Mouse (Mus musculus) lung, embryonic 15.5 days (tissue): ENCODE results near the gene Slc7a8. TPM values are rescaled to one million over a fixed set of nuclear protein-coding genes. Genes with fewer than 3 reads are reported as not detected.

Experiments used
- ATAC-seq: fragments of 200-750 bp; cut with Nextera tagmentation; 2 replicates; pipeline ENCODE4 v1.8.0; 2017; ENCODE audit warnings: moderate number of reproducible peaks, borderline replicate concordance; ENCODE audit not compliant: low FRiP score, low TSS enrichment; ENCODE audit errors: extremely low read depth
- H3K27ac ChIP-seq: fragments of 300-500 bp; sonication (generic); 2 replicates; pipeline ENCODE4 v1.5.1; 2015; ENCODE audit warnings: moderate library complexity, mild to moderate bottlenecking, inconsistent platforms
- H3K27me3 ChIP-seq: fragments of 300-500 bp; sonication (generic); 2 replicates; pipeline ENCODE4 v1.6.1; 2015; ENCODE audit warnings: inconsistent platforms
- H3K36me3 ChIP-seq: fragments of 300-500 bp; sonication (generic); 2 replicates; pipeline ENCODE4 v1.6.1; 2015; ENCODE audit warnings: inconsistent platforms
- H3K4me1 ChIP-seq: fragments of 300-500 bp; sonication (generic); 2 replicates; pipeline ENCODE4 v1.6.1; 2015; ENCODE audit warnings: inconsistent platforms
- H3K4me2 ChIP-seq: fragments of 300-500 bp; sonication (generic); 2 replicates; pipeline ENCODE4 v1.6.1; 2015; ENCODE audit warnings: inconsistent platforms, mild to moderate bottlenecking, moderate library complexity
- H3K4me3 ChIP-seq: fragments of 300-500 bp; sonication (generic); 2 replicates; pipeline ENCODE4 v1.5.1; 2015; ENCODE audit warnings: mild to moderate bottlenecking, inconsistent platforms
- H3K9ac ChIP-seq: fragments of 300-500 bp; sonication (generic); 2 replicates; pipeline ENCODE4 v1.6.1; 2015; ENCODE audit warnings: inconsistent platforms
- H3K9me3 ChIP-seq: fragments of 300-500 bp; sonication (generic); 2 replicates; pipeline ENCODE4 v1.6.1; 2016; ENCODE audit warnings: inconsistent platforms
- WGBS: fragments of 180-500 bp; shearing (Covaris S2); methylation state at CpG from one replicate; pipeline ENCODE4 v1.1.7; 2015; 5-methylcytosine and 5-hydroxymethylcytosine counted together
- polyA plus RNA-seq: library from polyadenylated mRNA; unstranded; fragments of >200 nt; fragmentation: Nextera tagmentation; extraction: Ambion mirVana; gene quantifications from 2 replicates; pipeline ENCODE4 v1.2.1, GENCODE M21; 2015

Slc7a8 gene
- polyA plus RNA-seq: 1.4 and 1.8 TPM in 2 replicates

- 1% methylated on average over 37 of the region's 37 CpGs for WGBS
- H3K27me3 ChIP-seq: peaks cover 38% of the 10 kb centered on the region
- peaks cover 22% of the 10 kb centered on the region for H3K4me1 ChIP-seq
- ATAC-seq: peak; percentile 55; the same call in 1 of the 2 replicates
- no peaks in the 10 kb centered on the region for H3K36me3 ChIP-seq
- H3K27ac ChIP-seq: no peak within 1 kb of the TSS
- peak within 1 kb of the TSS; percentile 35 for H3K9ac ChIP-seq
- no peaks in the 10 kb centered on the region for H3K9me3 ChIP-seq
- H3K4me3 ChIP-seq: peak within 1 kb of the TSS; percentile 49
- peak within 1 kb of the TSS; percentile 94 for H3K4me2 ChIP-seq
These were observed at the start of gene Slc7a8 for GRCm38 (mm10) chr14:54781610-54782365. TSS of gene Slc7a8 (minus strand) at chr14:54781946.

- Histone ChIP-seq H3K27me3 (no peaks in the 10 kb centered on the region), H3K4me2 (no peak overlapping the region), H3K36me3 (no peaks in the 10 kb centered on the region), H3K4me3 (no peak overlapping the region), H3K4me1 (no peaks in the 10 kb centered on the region), H3K9ac (no peak overlapping the region), H3K27ac (no peak overlapping the region), H3K9me3 (no peaks in the 10 kb centered on the region)
- WGBS: 59% methylated on average over 1 of the region's 1 CpGs
- ATAC-seq: no peak
These were observed 42.0 kb upstream of the Slc7a8 start for GRCm38 (mm10) chr14:54823716-54824115.

GRCm38 (mm10) chr14:54822301-54822700 is 40.6 kb upstream of the Slc7a8 start:
- no peak for ATAC-seq
- Histone ChIP-seq H3K9me3 (no peaks in the 10 kb centered on the region), H3K27me3 (no peaks in the 10 kb centered on the region), H3K4me2 (no peak overlapping the region), H3K27ac (no peak overlapping the region), H3K4me1 (no peaks in the 10 kb centered on the region), H3K36me3 (no peaks in the 10 kb centered on the region), H3K9ac (no peak overlapping the region), H3K4me3 (no peak overlapping the region)
- 73% methylated on average over 2 of the region's 2 CpGs for WGBS

- WGBS: 47% methylated on average over 2 of the region's 2 CpGs
- no peak overlapping the region for H3K27ac ChIP-seq
- H3K4me2 ChIP-seq: no peak overlapping the region
- H3K4me1 ChIP-seq: no peaks in the 10 kb centered on the region
- H3K4me3 ChIP-seq: no peak overlapping the region
- H3K36me3 ChIP-seq: no peaks in the 10 kb centered on the region
- ATAC-seq: no peak
- no peak overlapping the region for H3K9ac ChIP-seq
- H3K9me3 ChIP-seq: no peaks in the 10 kb centered on the region
- no peaks in the 10 kb centered on the region for H3K27me3 ChIP-seq
These were observed 36.0 kb upstream of the Slc7a8 start for GRCm38 (mm10) chr14:54817791-54818190.

- Histone ChIP-seq H3K27me3 (no peaks in the 10 kb centered on the region), H3K4me2 (no peak overlapping the region), H3K27ac (no peak overlapping the region), H3K4me1 (no peaks in the 10 kb centered on the region), H3K9me3 (no peaks in the 10 kb centered on the region), H3K9ac (no peak overlapping the region), H3K4me3 (no peak overlapping the region), H3K36me3 (no peaks in the 10 kb centered on the region)
- ATAC-seq: no peak
- 44% methylated on average over 3 of the region's 3 CpGs for whole genome bisulfite sequencing
These were observed 34.0 kb upstream of the Slc7a8 start for GRCm38 (mm10) chr14:54815737-54816136.

GRCm38 (mm10) chr14:54813991-54814390 is 32.2 kb upstream of the Slc7a8 start, which contains the start of gene Rnf212b:
TSS of gene Rnf212b (plus strand) at chr14:54814141.
- H3K4me3 ChIP-seq: no peak within 1 kb of the TSS
- H3K9ac ChIP-seq: no peak within 1 kb of the TSS
- no peaks in the 10 kb centered on the region for H3K9me3 ChIP-seq
- H3K4me2 ChIP-seq: no peak within 1 kb of the TSS
- no peaks in the 10 kb centered on the region for H3K27me3 ChIP-seq
- ATAC-seq: no peak
- H3K36me3 ChIP-seq: no peaks in the 10 kb centered on the region
- no peaks in the 10 kb centered on the region for H3K4me1 ChIP-seq
- 79% methylated on average over 29 of the region's 29 CpGs for WGBS
- no peak within 1 kb of the TSS for H3K27ac ChIP-seq

GRCm38 (mm10) chr14:54809668-54810033 is 27.9 kb upstream of the Slc7a8 start:
- Histone ChIP-seq H3K36me3 (no peaks in the 10 kb centered on the region), H3K9me3 (no peaks in the 10 kb centered on the region), H3K4me3 (no peak overlapping the region), H3K9ac (no peak overlapping the region), H3K4me2 (no peak overlapping the region), H3K27ac (no peak overlapping the region), H3K4me1 (no peaks in the 10 kb centered on the region), H3K27me3 (no peaks in the 10 kb centered on the region)
- ATAC-seq: no peak
- 73% methylated on average over 3 of the region's 3 CpGs for WGBS

GRCm38 (mm10) chr14:54808718-54809667 is 27.2 kb upstream of the Slc7a8 start:
- WGBS: 51% methylated on average over 4 of the region's 4 CpGs
- Histone ChIP-seq H3K4me3 (no peak overlapping the region), H3K27me3 (no peaks in the 10 kb centered on the region), H3K4me2 (no peak overlapping the region), H3K9me3 (no peaks in the 10 kb centered on the region), H3K9ac (no peak overlapping the region), H3K36me3 (no peaks in the 10 kb centered on the region), H3K4me1 (no peaks in the 10 kb centered on the region), H3K27ac (no peak overlapping the region)
- no peak for ATAC-seq

- H3K36me3 ChIP-seq: no peaks in the 10 kb centered on the region
- WGBS: 70% methylated on average over 4 of the region's 4 CpGs
- H3K4me3 ChIP-seq: no peak overlapping the region
- no peak for ATAC-seq
- no peaks in the 10 kb centered on the region for H3K4me1 ChIP-seq
- no peak overlapping the region for H3K4me2 ChIP-seq
- no peak overlapping the region for H3K27ac ChIP-seq
- H3K27me3 ChIP-seq: no peaks in the 10 kb centered on the region
- no peaks in the 10 kb centered on the region for H3K9me3 ChIP-seq
- H3K9ac ChIP-seq: no peak overlapping the region
These were observed 24.4 kb upstream of the Slc7a8 start for GRCm38 (mm10) chr14:54806124-54806523.

GRCm38 (mm10) chr14:54802428-54802827 is 20.7 kb upstream of the Slc7a8 start:
- ATAC-seq: no peak
- Histone ChIP-seq H3K9me3 (no peaks in the 10 kb centered on the region), H3K9ac (no peak overlapping the region), H3K4me2 (no peak overlapping the region), H3K4me3 (no peak overlapping the region), H3K27ac (no peak overlapping the region), H3K27me3 (peaks cover 10% of the 10 kb centered on the region), H3K36me3 (no peaks in the 10 kb centered on the region), H3K4me1 (no peaks in the 10 kb centered on the region)
- WGBS: 68% methylated on average over 4 of the region's 4 CpGs

- Histone ChIP-seq H3K27me3 (peaks cover 10% of the 10 kb centered on the region), H3K9ac (no peak overlapping the region), H3K27ac (no peak overlapping the region), H3K4me2 (no peak overlapping the region), H3K36me3 (no peaks in the 10 kb centered on the region), H3K4me3 (no peak overlapping the region), H3K9me3 (no peaks in the 10 kb centered on the region), H3K4me1 (no peaks in the 10 kb centered on the region)
- ATAC-seq: no peak
- WGBS: 44% methylated on average over 10 of the region's 10 CpGs
These were observed 17.9 kb upstream of the Slc7a8 start for GRCm38 (mm10) chr14:54799686-54800085.

GRCm38 (mm10) chr14:54796760-54797159 is 15.0 kb upstream of the Slc7a8 start:
- H3K4me3 ChIP-seq: no peak overlapping the region
- 91% methylated on average over 15 of the region's 15 CpGs for WGBS
- no peak overlapping the region for H3K9ac ChIP-seq
- no peaks in the 10 kb centered on the region for H3K4me1 ChIP-seq
- ATAC-seq: no peak
- no peak overlapping the region for H3K27ac ChIP-seq
- no peaks in the 10 kb centered on the region for H3K9me3 ChIP-seq
- H3K4me2 ChIP-seq: no peak overlapping the region
- peaks cover 10% of the 10 kb centered on the region for H3K27me3 ChIP-seq
- H3K36me3 ChIP-seq: no peaks in the 10 kb centered on the region
